Mouse (Mus musculus): Measurements from ENCODE around the gene Hcrt. TPM values are rescaled to one million over a fixed set of nuclear protein-coding genes. Genes with fewer than 3 reads are reported as not detected.
A peak's percentile ranks its signal among the peaks of the same experiment; 100 is the strongest.
"Not testable (repeated sequence)": the region's sequence is repeated elsewhere in the genome, so short reads cannot be mapped to it uniquely, and the experiment has no call there.

Hcrt gene
- polyA plus RNA-seq (2016; fragmentation: Nextera tagmentation; extraction: Ambion mirVana): not detected in 2 replicates

DNA sequence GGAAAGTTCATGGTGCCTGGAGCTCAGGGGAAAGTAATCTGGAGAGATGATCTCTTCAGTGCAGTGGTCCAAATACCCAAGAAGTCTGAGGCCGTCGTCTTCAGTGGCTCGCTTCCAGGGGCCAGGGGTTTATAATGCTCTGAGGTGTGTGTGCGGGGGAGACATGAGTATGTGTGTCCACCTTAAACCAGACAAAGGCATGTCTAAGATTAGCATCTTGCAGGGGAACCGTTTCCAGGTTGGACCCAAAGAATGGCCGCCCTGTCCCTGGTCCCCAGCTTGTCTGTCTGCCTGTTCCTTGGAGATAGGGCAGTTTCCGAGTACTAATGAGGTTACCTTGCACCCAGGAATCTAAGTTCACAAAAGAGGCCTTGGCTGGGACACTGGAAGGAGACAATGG, at the start of gene Hcrt:
Gene Hcrt, minus strand, starts transcription at position 101 of the 400 bp plus-strand sequence.
- WGBS: 78% methylated on average over 7 of the region's 7 CpGs
- Histone ChIP-seq H3K27me3 (ENCODE audit: insufficient read depth, poor library complexity, severe bottlenecking) (peaks cover 53% of the 10 kb centered on the region), H3K4me1 (peaks cover 26% of the 10 kb centered on the region)

DNA sequence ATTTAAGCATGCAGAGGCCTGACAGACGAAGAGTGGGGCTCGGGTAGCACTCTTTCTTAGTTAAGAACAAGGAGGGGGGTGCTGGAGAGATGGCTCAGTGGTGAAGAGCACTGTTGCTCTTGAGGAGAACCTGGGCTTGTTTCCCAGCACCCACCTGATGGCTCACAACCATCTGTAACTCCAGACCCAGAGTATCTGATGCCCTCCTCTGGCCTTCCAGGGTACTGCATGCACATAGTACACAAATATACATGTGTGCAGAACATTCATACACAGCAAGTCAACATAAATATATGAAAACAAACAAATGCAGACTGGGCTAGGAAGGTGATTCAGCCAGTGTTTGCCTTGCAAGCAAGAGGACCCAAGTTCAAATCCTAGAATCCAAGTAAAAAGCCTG, 48.4 kb upstream of the Hcrt start:
- Histone ChIP-seq H3K27ac (peak overlapping the region; percentile 31), H3K36me3 (peaks cover 22% of the 10 kb centered on the region), H3K27me3 (ENCODE audit: insufficient read depth, poor library complexity, severe bottlenecking) (no peaks in the 10 kb centered on the region), H3K4me1 (peaks cover 40% of the 10 kb centered on the region), H3K4me3 (no peak overlapping the region), H3K9me3 (no peaks in the 10 kb centered on the region; the same call in 1 of the 2 replicates)
- DNase-seq (ENCODE audit: low spot score): no peak
- 83% methylated on average over 2 of the region's 2 CpGs for WGBS

More for the DNA sequence above, at the start of gene Hcrt:
- Histone ChIP-seq H3K27ac (0 out of 2 replicates have a peak within 1 kb of the TSS, but pooled peaks have one; percentile 18), H3K36me3 (0 out of 2 replicates have a peak, but pooled peaks cover 3% of the 10 kb centered on the region), H3K4me3 (peak within 1 kb of the TSS; percentile 63), H3K9me3 (no peaks in the 10 kb centered on the region)
- no peak for DNase-seq (ENCODE audit: low spot score)

DNA sequence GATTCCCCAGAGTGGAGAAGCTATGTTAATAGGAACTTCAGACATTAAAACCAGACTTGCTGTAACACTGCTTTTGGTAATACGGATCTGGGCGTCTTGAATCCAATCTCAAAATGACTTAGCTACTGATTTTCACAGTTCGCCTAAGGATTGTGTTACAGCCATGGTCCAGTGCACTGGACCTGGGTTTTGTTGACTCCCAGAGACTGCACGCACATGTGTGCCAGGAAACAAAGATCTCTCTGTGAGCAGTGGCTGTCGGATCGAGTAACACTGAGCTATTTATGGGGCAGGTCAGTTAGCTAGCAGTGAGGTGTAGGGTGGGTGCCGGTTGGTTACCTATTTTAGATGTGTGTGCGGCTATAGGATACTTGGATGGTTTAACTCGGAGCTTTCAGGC, 47.8 kb upstream of the Hcrt start:
- Histone ChIP-seq H3K27ac (peak overlapping the region; percentile 31), H3K4me1 (peaks cover 38% of the 10 kb centered on the region), H3K27me3 (ENCODE audit: insufficient read depth, poor library complexity, severe bottlenecking) (no peaks in the 10 kb centered on the region), H3K36me3 (peaks cover 22% of the 10 kb centered on the region), H3K4me3 (no peak overlapping the region), H3K9me3 (no peaks in the 10 kb centered on the region; the same call in 1 of the 2 replicates)
- DNase-seq (ENCODE audit: low spot score): no peak
- WGBS: 46% methylated on average over 9 of the region's 9 CpGs

DNA sequence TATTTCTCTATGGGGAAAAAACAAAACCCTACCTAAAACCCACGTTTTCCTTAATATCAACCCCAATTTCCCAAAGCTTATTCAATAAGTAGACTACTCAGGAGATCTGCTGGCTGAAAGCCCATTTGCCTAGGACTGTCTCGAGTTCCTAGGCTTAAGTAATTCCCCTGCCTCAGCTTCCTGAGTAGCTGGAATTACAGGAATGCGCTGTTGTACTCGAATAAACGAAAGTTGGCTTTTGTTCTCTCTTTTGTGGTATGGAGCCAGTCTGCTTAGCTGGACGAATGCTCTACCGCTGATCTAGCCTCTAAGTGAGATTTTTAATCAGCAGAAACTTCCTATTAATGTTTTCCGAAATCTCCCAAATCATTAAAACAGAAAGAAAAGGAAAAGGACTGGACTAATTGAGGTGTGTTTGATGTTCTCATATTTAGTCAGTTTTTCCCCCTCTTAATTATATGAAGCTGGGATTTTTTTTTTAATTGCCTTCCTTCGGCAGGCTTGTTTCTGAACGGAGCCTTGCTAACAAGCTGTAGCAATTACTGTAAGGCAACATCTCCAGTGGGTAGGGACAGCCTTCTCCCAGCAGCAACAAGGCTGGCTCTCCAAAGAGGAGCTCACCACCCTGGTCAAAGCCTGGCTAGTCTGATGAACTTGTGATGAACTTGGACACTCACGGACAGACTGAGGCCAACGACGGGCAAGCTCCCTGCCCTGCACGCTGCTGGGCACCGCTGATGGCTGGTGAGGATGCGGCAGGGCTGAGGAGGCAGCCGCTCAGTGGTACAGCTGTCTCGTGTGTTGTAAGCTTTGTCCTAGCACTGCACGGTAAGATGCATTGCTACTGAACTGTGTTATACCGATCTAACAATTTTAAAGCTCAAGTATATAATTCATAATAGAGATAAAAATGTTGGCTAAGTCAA, 43.9 kb upstream of the Hcrt start:
- H3K9me3 ChIP-seq: peaks cover 5% of the 10 kb centered on the region; the same call in 1 of the 2 replicates
- WGBS: 76% methylated on average over 20 of the region's 20 CpGs
- H3K4me3 ChIP-seq: no peak overlapping the region
- H3K36me3 ChIP-seq: peaks cover 50% of the 10 kb centered on the region
- peak overlapping the region; percentile 71; the same call in 1 of the 2 replicates for H3K27ac ChIP-seq
- peaks cover 30% of the 10 kb centered on the region for H3K4me1 ChIP-seq
- no peak for DNase-seq (ENCODE audit: low spot score)
- H3K27me3 ChIP-seq (ENCODE audit: insufficient read depth, poor library complexity, severe bottlenecking): no peaks in the 10 kb centered on the region

DNA sequence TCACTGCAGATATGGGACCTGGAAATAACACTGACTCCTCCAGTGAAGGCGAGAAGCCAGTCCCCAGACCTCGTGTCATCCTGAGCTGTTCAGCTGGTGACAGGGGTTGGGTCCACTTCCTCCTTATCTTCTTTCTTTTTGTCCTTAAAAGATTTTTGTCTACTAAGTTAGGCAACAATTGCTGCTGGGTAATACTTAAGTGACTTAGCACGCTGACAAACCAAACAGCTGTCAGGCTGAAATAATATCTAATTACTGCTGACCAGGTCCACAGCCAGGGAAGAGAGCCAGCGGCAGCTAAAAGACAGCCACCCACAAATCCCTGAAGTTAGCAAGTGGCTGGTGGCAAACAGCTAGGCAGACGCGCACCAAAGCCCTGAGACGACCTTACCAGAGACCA, 42.8 kb upstream of the Hcrt start:
- H3K9me3 ChIP-seq: peaks cover 5% of the 10 kb centered on the region; the same call in 1 of the 2 replicates
- 36% methylated on average over 7 of the region's 7 CpGs for WGBS
- no peak overlapping the region; the same call in 1 of the 2 replicates for H3K4me3 ChIP-seq
- H3K36me3 ChIP-seq: peaks cover 56% of the 10 kb centered on the region
- DNase-seq (ENCODE audit: low spot score): no peak
- no peaks in the 10 kb centered on the region for H3K27me3 ChIP-seq (ENCODE audit: insufficient read depth, poor library complexity, severe bottlenecking)
- H3K27ac ChIP-seq: peak overlapping the region; percentile 71; the same call in 1 of the 2 replicates
- H3K4me1 ChIP-seq: peaks cover 30% of the 10 kb centered on the region

DNA sequence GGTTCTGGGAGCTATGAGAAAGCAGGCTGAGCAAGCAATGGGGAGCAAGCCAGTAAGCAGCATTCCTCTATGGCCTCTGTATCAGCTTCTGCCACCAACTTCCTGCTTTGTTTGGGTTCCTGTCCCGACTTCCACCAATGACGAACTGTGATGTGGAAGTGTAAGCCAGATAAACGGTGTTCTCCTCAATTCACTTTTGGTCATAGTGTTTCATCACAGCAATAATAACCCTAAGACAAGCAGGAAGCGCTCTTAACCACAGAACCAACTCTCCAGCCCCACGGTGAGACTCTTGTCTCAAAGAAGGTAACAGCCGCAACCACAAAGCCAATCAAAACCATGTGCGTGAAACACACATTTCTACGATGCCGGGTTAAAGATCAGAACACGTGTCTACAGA, 41.7 kb upstream of the Hcrt start:
- H3K9me3 ChIP-seq: peaks cover 5% of the 10 kb centered on the region; the same call in 1 of the 2 replicates
- no peak for DNase-seq (ENCODE audit: low spot score)
- no peaks in the 10 kb centered on the region for H3K27me3 ChIP-seq (ENCODE audit: insufficient read depth, poor library complexity, severe bottlenecking)
- peaks cover 31% of the 10 kb centered on the region for H3K4me1 ChIP-seq
- H3K27ac ChIP-seq: no peak overlapping the region
- WGBS: 95% methylated on average over 10 of the region's 10 CpGs
- no peak overlapping the region for H3K4me3 ChIP-seq
- H3K36me3 ChIP-seq: peaks cover 66% of the 10 kb centered on the region

DNA sequence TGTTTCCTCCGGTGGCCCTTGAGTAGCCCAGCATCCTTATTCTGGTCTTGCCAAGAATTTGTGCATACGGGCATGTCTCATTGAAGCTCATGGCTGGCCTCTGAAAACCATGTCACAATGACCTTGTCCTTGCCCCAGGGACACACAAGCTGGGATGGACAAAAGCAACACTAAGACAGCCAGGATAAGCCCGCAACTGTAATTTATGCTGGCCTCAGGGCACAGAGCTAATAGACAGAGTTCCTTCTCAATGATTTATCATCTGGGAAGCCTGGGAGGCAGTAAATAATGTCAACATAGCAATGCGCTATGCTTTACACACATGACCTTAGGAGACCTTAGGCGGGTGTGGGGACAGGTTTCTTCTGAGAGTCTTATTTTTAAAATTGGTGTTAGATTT, 36.7 kb upstream of the Hcrt start:
- H3K27ac ChIP-seq: no peak overlapping the region
- H3K27me3 ChIP-seq (ENCODE audit: insufficient read depth, poor library complexity, severe bottlenecking): no peaks in the 10 kb centered on the region
- 88% methylated on average over 5 of the region's 5 CpGs for WGBS
- no peak for DNase-seq (ENCODE audit: low spot score)
- H3K36me3 ChIP-seq: peaks cover 79% of the 10 kb centered on the region
- H3K4me3 ChIP-seq: no peak overlapping the region
- H3K4me1 ChIP-seq: 0 out of 2 replicates have a peak, but pooled peaks cover 7% of the 10 kb centered on the region
- H3K9me3 ChIP-seq: peaks cover 4% of the 10 kb centered on the region; the same call in 1 of the 2 replicates

DNA sequence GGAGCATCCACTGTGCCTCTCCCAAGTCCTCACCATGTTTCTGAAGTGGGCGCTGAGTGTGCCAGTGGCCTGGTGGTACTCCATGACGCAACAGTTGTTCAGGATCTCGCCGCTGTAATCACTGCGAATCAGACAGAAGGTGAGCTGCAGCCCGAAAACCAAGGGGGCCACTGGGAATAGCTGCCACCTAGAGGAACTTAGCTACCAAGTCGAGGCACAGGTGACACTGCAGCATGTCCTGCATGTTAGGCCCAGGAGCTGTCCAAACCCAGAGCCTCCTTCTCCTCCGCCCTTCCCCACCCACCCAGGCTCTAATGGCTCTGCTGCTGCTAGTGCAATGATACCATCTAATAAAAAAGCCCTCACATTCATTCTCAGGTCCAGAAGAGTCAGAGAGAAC, 33.9 kb upstream of the Hcrt start:
- H3K27ac ChIP-seq: no peak overlapping the region
- H3K9me3 ChIP-seq: no peaks in the 10 kb centered on the region
- peaks cover 71% of the 10 kb centered on the region for H3K36me3 ChIP-seq
- 0 out of 2 replicates have a peak, but pooled peaks cover 7% of the 10 kb centered on the region for H3K4me1 ChIP-seq
- 66% methylated on average over 8 of the region's 8 CpGs for WGBS
- DNase-seq (ENCODE audit: low spot score): no peak
- H3K4me3 ChIP-seq: no peak overlapping the region
- no peaks in the 10 kb centered on the region for H3K27me3 ChIP-seq (ENCODE audit: insufficient read depth, poor library complexity, severe bottlenecking)

DNA sequence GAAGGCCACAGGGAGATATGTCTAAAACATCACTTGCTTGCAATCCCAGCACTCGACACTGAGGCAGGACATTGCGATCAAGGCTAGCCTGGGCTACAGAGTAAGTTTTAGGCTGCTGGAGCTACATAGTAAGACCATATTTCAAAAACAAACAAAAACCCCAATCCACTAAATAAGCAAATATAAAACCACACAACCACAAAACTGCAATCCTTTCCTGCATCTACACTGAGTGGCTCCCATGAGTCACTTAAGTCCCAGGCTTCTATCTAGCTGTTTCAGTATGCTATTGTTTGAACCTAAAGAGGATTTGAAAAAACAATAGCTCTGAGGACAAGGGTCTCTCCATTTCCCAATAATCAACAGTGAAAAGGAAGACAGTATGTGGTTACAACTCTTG, 32.7 kb upstream of the Hcrt start:
- no peak for DNase-seq (ENCODE audit: low spot score)
- no peaks in the 10 kb centered on the region for H3K27me3 ChIP-seq (ENCODE audit: insufficient read depth, poor library complexity, severe bottlenecking)
- H3K4me3 ChIP-seq: no peak overlapping the region
- H3K36me3 ChIP-seq: peaks cover 72% of the 10 kb centered on the region
- 0 out of 2 replicates have a peak, but pooled peaks cover 7% of the 10 kb centered on the region for H3K4me1 ChIP-seq
- no peak overlapping the region for H3K27ac ChIP-seq
- WGBS: 97% methylated on average over 2 of the region's 2 CpGs
- no peaks in the 10 kb centered on the region for H3K9me3 ChIP-seq

DNA sequence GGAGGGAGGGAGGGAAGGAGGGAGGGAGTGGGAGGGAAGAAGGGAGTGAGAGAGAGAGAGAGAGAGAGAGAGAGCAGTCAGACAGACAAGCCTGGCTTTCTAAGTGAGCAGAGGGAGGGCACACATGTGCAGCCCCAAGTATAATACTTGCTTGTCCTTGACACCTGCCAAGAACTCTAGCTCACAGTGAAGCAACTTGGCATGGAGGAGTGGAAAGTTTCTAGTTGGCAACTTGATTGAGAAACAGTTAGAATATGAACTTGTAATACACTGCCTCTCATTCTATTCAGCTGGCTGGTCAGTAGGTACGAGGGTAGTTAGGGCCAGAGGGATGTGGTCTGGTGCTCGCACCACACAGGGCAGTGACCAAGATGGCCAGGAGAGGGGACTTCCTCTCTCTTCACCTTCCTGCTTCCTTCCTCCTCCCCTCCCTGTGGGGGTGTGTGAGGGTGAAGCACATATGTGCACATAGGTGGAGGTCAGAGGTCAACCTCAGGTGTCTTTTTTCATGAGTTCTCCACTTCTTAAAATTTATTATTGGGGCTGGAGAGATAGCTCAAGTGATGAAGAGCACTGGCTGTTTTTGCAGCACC, 28.8 kb upstream of the Hcrt start:
- no peak overlapping the region for H3K27ac ChIP-seq
- peaks cover 81% of the 10 kb centered on the region for H3K36me3 ChIP-seq
- no peaks in the 10 kb centered on the region for H3K9me3 ChIP-seq
- no peak for DNase-seq (ENCODE audit: low spot score)
- H3K4me1 ChIP-seq: no peaks in the 10 kb centered on the region
- WGBS: 84% methylated on average over 2 of the region's 2 CpGs
- no peak overlapping the region for H3K4me3 ChIP-seq
- H3K27me3 ChIP-seq (ENCODE audit: insufficient read depth, poor library complexity, severe bottlenecking): no peaks in the 10 kb centered on the region

DNA sequence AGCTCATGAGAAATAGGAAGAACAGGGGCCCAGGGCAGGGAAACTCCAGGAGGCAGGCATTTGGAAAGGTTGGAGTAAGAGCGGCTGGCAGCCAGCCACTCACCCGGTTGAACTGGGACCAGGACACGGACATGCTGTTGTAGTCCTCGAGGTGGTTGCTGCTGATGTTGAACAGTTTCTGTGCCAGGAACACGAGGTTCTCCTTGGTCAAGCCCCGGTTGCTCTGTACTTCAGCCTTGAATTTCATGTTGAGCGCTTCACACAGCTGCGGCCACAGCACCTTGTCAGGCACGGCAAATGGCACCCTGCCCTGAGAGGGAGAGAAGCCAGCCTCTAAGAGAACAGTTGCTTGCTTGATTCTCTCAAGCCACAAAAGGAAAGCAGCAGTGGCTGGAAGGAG, 27.9 kb upstream of the Hcrt start:
- not testable (repeated sequence) for DNase-seq (ENCODE audit: low spot score); H3K27ac ChIP-seq; H3K4me3 ChIP-seq; H3K9me3 ChIP-seq; H3K4me1 ChIP-seq; H3K27me3 ChIP-seq (ENCODE audit: insufficient read depth, poor library complexity, severe bottlenecking)
- 82% methylated on average over 9 of the region's 9 CpGs for WGBS
- H3K36me3 ChIP-seq: peaks cover 82% of the 10 kb centered on the region

DNA sequence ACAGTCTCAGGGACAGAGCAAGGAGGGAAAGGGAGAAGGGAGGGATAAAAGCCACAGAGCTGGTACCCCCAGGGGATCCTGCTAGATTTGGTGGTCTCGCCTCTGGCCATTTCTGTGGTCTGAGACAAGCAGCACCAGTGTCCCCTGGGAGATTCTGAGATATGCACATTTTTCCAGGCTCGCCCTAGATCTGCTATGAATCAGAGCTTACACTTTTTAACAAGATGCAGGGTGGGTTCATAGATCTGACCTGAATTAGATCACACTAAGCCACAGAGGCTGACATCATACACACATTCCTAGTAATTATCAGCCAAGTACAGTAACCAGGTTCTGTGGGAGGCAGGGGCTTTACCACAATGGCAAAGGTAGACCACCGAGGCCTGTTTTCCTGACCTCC, 27.0 kb upstream of the Hcrt start:
- 82% methylated on average over 3 of the region's 3 CpGs for WGBS
- Histone ChIP-seq H3K9me3 (no peaks in the 10 kb centered on the region), H3K4me3 (no peak overlapping the region), H3K27ac (no peak overlapping the region), H3K27me3 (ENCODE audit: insufficient read depth, poor library complexity, severe bottlenecking) (no peaks in the 10 kb centered on the region), H3K4me1 (no peaks in the 10 kb centered on the region), H3K36me3 (peaks cover 89% of the 10 kb centered on the region)
- DNase-seq (ENCODE audit: low spot score): no peak

DNA sequence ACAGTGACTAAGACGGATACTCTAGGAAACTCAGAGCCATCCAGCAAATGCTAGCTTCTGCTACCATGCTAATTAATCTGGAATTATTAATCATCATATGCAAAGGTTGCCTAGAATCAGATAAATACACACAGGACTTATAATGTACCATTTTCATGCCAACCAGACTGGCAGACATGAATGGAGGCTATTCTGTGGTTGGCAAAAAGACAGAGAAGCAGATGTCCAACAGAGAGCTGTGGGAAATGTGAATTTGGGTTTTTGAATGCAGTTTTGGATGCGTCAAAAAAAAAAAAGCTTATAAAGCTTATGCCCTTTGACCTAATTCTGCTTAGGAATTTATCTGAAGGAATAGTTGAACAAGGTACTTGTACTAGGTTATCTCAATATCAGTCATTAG, 23.0 kb upstream of the Hcrt start:
- Histone ChIP-seq H3K9me3 (no peaks in the 10 kb centered on the region), H3K27me3 (ENCODE audit: insufficient read depth, poor library complexity, severe bottlenecking) (no peaks in the 10 kb centered on the region), H3K36me3 (peaks cover 90% of the 10 kb centered on the region), H3K4me3 (no peak overlapping the region), H3K27ac (no peak overlapping the region), H3K4me1 (peaks cover 12% of the 10 kb centered on the region; the same call in 1 of the 2 replicates)
- no peak for DNase-seq (ENCODE audit: low spot score)
- 95% methylated on average over 2 of the region's 2 CpGs for WGBS

Measured in heart, embryonic 10.5 days (tissue).